Mouse (Mus musculus): ENCODE data around the gene 2310022B05Rik. TPM values are rescaled to one million over a fixed set of nuclear protein-coding genes. Genes with fewer than 3 reads are reported as not detected.

The 2310022B05Rik gene
- polyA plus RNA-seq, 1 experiment from 2014 or later = 22.3 TPM

- ATAC-seq (ENCODE audit: low FRiP score, low read depth) = no peak
- Histone ChIP-seq H3K4me1 (peaks cover 2% of the 10 kb centered on the region; the same call in 1 of the 2 replicates), H3K4me3 (no peak overlapping the region), H3K27ac (replicated peaks) (no peak overlapping the region), H3K36me3 (0 out of 2 replicates have a peak, but pooled peaks cover 2% of the 10 kb centered on the region), H3K9me3 (no peaks in the 10 kb centered on the region), H3K9ac (replicated peaks) (no peak overlapping the region), H3K27me3 (no peaks in the 10 kb centered on the region), H3K4me2 (replicated peaks) (no peak overlapping the region)
- 78% methylated on average over 4 of the region's 4 CpGs for WGBS
These were observed 32.3 kb downstream of the 2310022B05Rik start for GRCm38 (mm10) chr8:124630891-124631290.

- Histone ChIP-seq H3K27me3 (no peaks in the 10 kb centered on the region), H3K27ac (replicated peaks) (no peak overlapping the region), H3K4me2 (replicated peaks) (no peak overlapping the region), H3K4me3 (no peak overlapping the region), H3K36me3 (no peaks in the 10 kb centered on the region), H3K4me1 (peaks cover 2% of the 10 kb centered on the region; the same call in 1 of the 2 replicates), H3K9ac (replicated peaks) (no peak overlapping the region), H3K9me3 (no peaks in the 10 kb centered on the region)
- 86% methylated on average over 6 of the region's 6 CpGs for WGBS
- no peak for ATAC-seq (ENCODE audit: low FRiP score, low read depth)
These were observed 32.7 kb downstream of the 2310022B05Rik start for GRCm38 (mm10) chr8:124630489-124630888.

GRCm38 (mm10) chr8:124626251-124626650, 36.9 kb downstream of the 2310022B05Rik start:
- Histone ChIP-seq H3K4me3 (no peak overlapping the region), H3K9me3 (no peaks in the 10 kb centered on the region), H3K27ac (replicated peaks) (no peak overlapping the region), H3K27me3 (no peaks in the 10 kb centered on the region), H3K36me3 (no peaks in the 10 kb centered on the region), H3K4me2 (replicated peaks) (no peak overlapping the region), H3K4me1 (peaks cover 8% of the 10 kb centered on the region; the same call in 1 of the 2 replicates), H3K9ac (replicated peaks) (no peak overlapping the region)
- no peak for ATAC-seq (ENCODE audit: low FRiP score, low read depth)
- 84% methylated on average over 9 of the region's 9 CpGs for WGBS

- Histone ChIP-seq H3K27ac (replicated peaks) (no peak overlapping the region), H3K4me2 (replicated peaks) (no peak overlapping the region), H3K4me1 (peaks cover 9% of the 10 kb centered on the region; the same call in 1 of the 2 replicates), H3K9ac (replicated peaks) (no peak overlapping the region), H3K4me3 (no peak overlapping the region), H3K27me3 (peaks cover 6% of the 10 kb centered on the region), H3K36me3 (no peaks in the 10 kb centered on the region), H3K9me3 (no peaks in the 10 kb centered on the region)
- no peak for ATAC-seq (ENCODE audit: low FRiP score, low read depth)
- WGBS = 67% methylated on average over 5 of the region's 5 CpGs
These were observed 41.9 kb downstream of the 2310022B05Rik start for GRCm38 (mm10) chr8:124621255-124621654.

- no peak overlapping the region for H3K9ac ChIP-seq (replicated peaks)
- peaks cover 9% of the 10 kb centered on the region; the same call in 1 of the 2 replicates for H3K4me1 ChIP-seq
- ATAC-seq (ENCODE audit: low FRiP score, low read depth) = no peak
- no peaks in the 10 kb centered on the region for H3K9me3 ChIP-seq
- H3K27me3 ChIP-seq = peaks cover 18% of the 10 kb centered on the region
- no peak overlapping the region for H3K27ac ChIP-seq (replicated peaks)
- H3K4me2 ChIP-seq (replicated peaks) = no peak overlapping the region
- WGBS = 60% methylated on average over 9 of the region's 9 CpGs
- H3K4me3 ChIP-seq = no peak overlapping the region
- no peaks in the 10 kb centered on the region for H3K36me3 ChIP-seq
These were observed 44.9 kb downstream of the 2310022B05Rik start for GRCm38 (mm10) chr8:124618252-124618651.

- Histone ChIP-seq H3K27ac (replicated peaks) (no peak overlapping the region), H3K36me3 (no peaks in the 10 kb centered on the region), H3K4me3 (peak overlapping the region; percentile 36), H3K27me3 (peaks cover 18% of the 10 kb centered on the region), H3K9ac (replicated peaks) (peak overlapping the region; percentile 47; the same call in 1 of the 2 replicates), H3K4me1 (peaks cover 9% of the 10 kb centered on the region; the same call in 1 of the 2 replicates), H3K9me3 (no peaks in the 10 kb centered on the region), H3K4me2 (replicated peaks) (peak overlapping the region; percentile 63)
- peak; percentile 79 for ATAC-seq (ENCODE audit: low FRiP score, low read depth)
- WGBS = 15% methylated on average over 17 of the region's 17 CpGs
These were observed 45.8 kb downstream of the 2310022B05Rik start for GRCm38 (mm10) chr8:124617266-124617869.

GRCm38 (mm10) chr8:124614325-124614724, 48.8 kb downstream of the 2310022B05Rik start:
- H3K27ac ChIP-seq (replicated peaks) = no peak overlapping the region
- no peak overlapping the region for H3K9ac ChIP-seq (replicated peaks)
- H3K27me3 ChIP-seq = peaks cover 18% of the 10 kb centered on the region
- no peak overlapping the region for H3K4me2 ChIP-seq (replicated peaks)
- WGBS = 88% methylated on average over 5 of the region's 6 CpGs
- H3K9me3 ChIP-seq = no peaks in the 10 kb centered on the region
- no peaks in the 10 kb centered on the region for H3K4me1 ChIP-seq
- no peaks in the 10 kb centered on the region for H3K36me3 ChIP-seq
- no peak for ATAC-seq (ENCODE audit: low FRiP score, low read depth)
- H3K4me3 ChIP-seq = no peak overlapping the region

GRCm38 (mm10) chr8:124608972-124609353, 54.2 kb downstream of the 2310022B05Rik start:
- no peaks in the 10 kb centered on the region for H3K4me1 ChIP-seq
- ATAC-seq (ENCODE audit: low FRiP score, low read depth) = no peak
- H3K36me3 ChIP-seq = no peaks in the 10 kb centered on the region
- H3K27me3 ChIP-seq = peaks cover 6% of the 10 kb centered on the region
- no peak overlapping the region for H3K4me3 ChIP-seq
- H3K27ac ChIP-seq (replicated peaks) = no peak overlapping the region
- 80% methylated on average over 9 of the region's 9 CpGs for WGBS
- no peak overlapping the region for H3K9ac ChIP-seq (replicated peaks)
- H3K9me3 ChIP-seq = no peaks in the 10 kb centered on the region
- no peak overlapping the region for H3K4me2 ChIP-seq (replicated peaks)

GRCm38 (mm10) chr8:124608239-124608971, 54.8 kb downstream of the 2310022B05Rik start:
- H3K4me2 ChIP-seq (replicated peaks) = no peak overlapping the region
- H3K36me3 ChIP-seq = no peaks in the 10 kb centered on the region
- H3K9ac ChIP-seq (replicated peaks) = no peak overlapping the region
- WGBS = 74% methylated on average over 13 of the region's 13 CpGs
- no peaks in the 10 kb centered on the region for H3K4me1 ChIP-seq
- no peak for ATAC-seq (ENCODE audit: low FRiP score, low read depth)
- H3K27me3 ChIP-seq = peaks cover 6% of the 10 kb centered on the region
- no peak overlapping the region for H3K4me3 ChIP-seq
- H3K9me3 ChIP-seq = no peaks in the 10 kb centered on the region
- no peak overlapping the region for H3K27ac ChIP-seq (replicated peaks)

- Histone ChIP-seq H3K4me2 (replicated peaks) (no peak overlapping the region), H3K27ac (replicated peaks) (no peak overlapping the region), H3K4me3 (no peak overlapping the region), H3K27me3 (peaks cover 6% of the 10 kb centered on the region), H3K36me3 (no peaks in the 10 kb centered on the region), H3K9me3 (no peaks in the 10 kb centered on the region), H3K9ac (replicated peaks) (no peak overlapping the region), H3K4me1 (no peaks in the 10 kb centered on the region)
- no peak for ATAC-seq (ENCODE audit: low FRiP score, low read depth)
- 73% methylated on average over 5 of the region's 5 CpGs for WGBS
These were observed 59.1 kb downstream of the 2310022B05Rik start for GRCm38 (mm10) chr8:124604066-124604465.

- Histone ChIP-seq H3K9ac (replicated peaks) (no peak overlapping the region), H3K4me1 (no peaks in the 10 kb centered on the region), H3K4me2 (replicated peaks) (no peak overlapping the region), H3K9me3 (no peaks in the 10 kb centered on the region), H3K4me3 (no peak overlapping the region), H3K27ac (replicated peaks) (no peak overlapping the region), H3K36me3 (no peaks in the 10 kb centered on the region), H3K27me3 (no peaks in the 10 kb centered on the region)
- 82% methylated on average over 4 of the region's 4 CpGs for WGBS
- ATAC-seq (ENCODE audit: low FRiP score, low read depth) = no peak
These were observed 73.8 kb downstream of the 2310022B05Rik start for GRCm38 (mm10) chr8:124589393-124589792.

- Histone ChIP-seq H3K4me3 (no peak overlapping the region), H3K27me3 (no peaks in the 10 kb centered on the region), H3K4me2 (replicated peaks) (no peak overlapping the region), H3K9me3 (no peaks in the 10 kb centered on the region), H3K4me1 (no peaks in the 10 kb centered on the region), H3K27ac (replicated peaks) (no peak overlapping the region), H3K36me3 (no peaks in the 10 kb centered on the region), H3K9ac (replicated peaks) (no peak overlapping the region)
- no peak for ATAC-seq (ENCODE audit: low FRiP score, low read depth)
- WGBS = 86% methylated on average over 2 of the region's 2 CpGs
These were observed 76.6 kb downstream of the 2310022B05Rik start for GRCm38 (mm10) chr8:124586556-124586955.

All from midbrain, embryonic 12.5 days (tissue).